Mouse (Mus musculus) layer of hippocampus, adult 18-20 months (tissue): ENCODE measurements around the gene Ccl9. TPM values are rescaled to one million over a fixed set of nuclear protein-coding genes. Genes with fewer than 3 reads are reported as not detected.

Experiments used
- DNase-seq, 2 experiments: peaks; one replicate each; pipeline ENCODE4 v3.0.0; 2022; ENCODE audit warnings: low spot score in 2 of 2
- long read RNA-seq: library from polyadenylated mRNA; stranded (forward); transcript quantifications from one replicate; pipeline ENCODE4 v2.0.0, GENCODE M21; 2021
- total RNA-seq, 2 experiments: library from RNA; stranded (reverse); gene quantifications; 2 replicates each; pipeline ENCODE4 v1.2.3; 2021

The Ccl9 gene
- 1 to 10 TPM; 2.4 to 5.0 TPM for total RNA-seq
- long read RNA-seq, partial matches to known transcripts, result 0 of 1 reads
- long read RNA-seq, other reads (novel, unspliced or antisense), result 0 of 1 reads

DNA sequence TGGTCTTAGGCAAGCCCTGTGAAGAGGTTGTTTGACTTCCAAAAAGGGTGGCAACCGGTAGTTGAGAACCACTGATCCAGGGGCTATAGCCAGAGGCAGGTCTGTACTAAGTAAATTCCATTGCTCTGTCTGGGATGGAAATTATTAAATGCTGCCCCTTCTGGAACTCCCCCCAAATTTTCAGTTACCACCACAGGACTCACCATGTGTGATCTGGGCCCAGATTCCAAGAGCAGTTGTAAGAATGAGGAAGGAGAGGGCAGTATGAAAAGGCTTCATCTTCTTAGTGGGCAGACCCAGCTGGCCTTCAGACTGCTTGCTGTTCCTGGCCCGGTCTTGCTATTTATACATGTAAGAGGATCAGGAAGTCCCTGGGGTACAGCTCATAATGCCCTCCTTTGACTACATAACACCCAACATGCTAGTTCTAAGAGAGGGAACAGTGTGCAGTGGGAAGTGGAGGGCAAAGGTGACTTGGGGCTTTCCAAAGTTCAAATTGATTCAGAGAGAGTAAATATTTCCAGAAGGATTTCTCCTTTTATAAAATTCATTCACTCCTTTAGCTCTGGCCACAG is at the start of gene Ccl9:
Gene Ccl9 (minus strand): TSS at position 451 of the 575 bp plus-strand sequence.
- no peak for DNase-seq

DNA sequence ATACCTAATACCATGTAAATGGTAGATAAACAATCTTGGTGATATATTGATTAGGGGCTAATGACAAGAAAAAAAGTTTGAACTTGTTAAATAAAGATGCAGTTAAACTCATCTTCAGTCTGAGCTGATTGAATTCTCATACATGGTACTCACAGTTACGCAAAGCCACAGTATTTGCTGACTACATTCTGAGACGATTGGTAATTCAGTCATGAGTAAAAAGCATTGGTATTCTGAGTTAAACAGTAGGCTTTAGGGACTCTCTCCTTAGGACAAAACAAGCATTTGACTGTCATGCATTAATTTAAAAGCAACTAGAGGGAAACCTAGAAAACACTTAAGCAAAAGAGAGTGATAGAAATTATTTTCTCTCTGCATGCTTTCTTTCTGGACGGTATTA is 45.1 kb upstream of the Ccl9 start:
- DNase-seq, result no peak

DNA sequence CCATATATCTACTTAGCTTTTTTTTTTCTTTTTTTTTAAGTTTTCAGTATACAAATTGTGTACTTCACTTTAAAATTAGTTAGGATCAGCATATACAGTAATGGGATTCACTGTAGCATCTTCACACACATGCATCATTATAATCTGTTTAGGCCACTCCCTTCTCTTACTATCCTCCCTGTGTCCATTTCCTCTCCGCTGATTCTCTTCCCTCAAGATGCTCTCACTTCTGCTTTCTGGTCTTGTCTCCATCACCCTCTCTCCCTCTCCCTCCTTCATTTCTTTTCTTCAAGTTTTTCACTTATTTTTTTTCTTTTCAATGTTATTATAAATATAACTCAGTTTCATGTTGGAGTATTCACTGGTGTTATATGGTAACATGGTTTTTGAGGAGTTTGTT is 40.6 kb upstream of the Ccl9 start:
- DNase-seq, result no peak

DNA sequence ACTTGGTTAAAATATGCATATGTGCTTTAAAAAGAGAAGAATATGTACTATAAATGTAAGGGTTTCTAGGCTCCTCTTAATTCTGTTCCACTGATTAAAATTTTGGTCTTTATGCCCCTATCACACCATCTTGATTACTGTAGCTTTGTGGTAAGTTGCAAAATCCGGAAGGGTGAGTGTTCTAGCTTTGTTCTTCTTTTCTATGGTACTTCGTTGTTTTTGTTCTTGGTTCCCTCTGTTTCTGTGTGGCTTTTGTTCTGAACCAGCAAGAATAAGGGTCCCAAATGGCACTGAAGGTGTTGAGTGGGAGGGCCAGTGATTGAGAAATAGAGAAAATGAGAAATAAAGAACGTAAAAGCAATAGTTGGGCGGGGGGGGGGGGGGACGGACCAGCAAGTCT is 39.8 kb upstream of the Ccl9 start:
- no peak for DNase-seq

DNA sequence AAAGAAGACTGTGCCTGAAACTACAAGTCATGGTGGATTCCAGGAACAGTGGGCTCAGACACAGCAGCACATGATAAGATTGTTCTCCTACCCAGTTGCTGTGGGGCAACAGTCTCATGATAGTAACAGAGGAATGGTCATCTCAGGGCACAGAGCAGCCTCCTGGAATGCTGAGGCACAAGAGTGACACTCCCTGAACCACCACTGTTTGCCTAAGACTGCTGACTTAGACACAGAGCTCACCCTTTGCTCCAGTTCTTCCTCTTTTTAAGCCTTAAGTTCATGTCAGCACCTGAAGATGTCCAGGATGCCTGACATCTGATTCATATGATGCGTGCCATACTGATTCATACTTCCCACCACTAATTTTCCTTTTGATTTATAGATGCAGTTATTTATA is 38.1 kb upstream of the Ccl9 start:
- no peak for DNase-seq

DNA sequence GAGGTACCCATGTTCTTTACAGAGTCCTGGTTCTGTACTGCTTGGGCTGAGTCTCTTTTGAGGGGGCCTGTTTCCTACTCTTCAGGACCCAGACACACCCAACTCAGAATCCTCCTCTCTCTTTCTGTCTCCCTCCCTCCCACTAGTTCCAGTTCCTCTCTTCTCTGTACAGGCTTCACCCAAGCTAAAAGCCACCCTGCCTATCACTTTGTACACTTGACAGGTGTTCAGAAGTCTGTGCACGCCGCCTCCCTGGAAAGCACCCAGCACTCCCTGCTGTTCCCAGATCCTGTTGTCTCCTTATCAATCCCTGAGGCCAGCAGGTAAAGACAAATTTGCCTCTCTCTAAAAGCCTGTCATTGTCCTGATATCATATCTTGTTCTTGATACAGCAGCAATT is 32.5 kb upstream of the Ccl9 start:
- no peak for DNase-seq

DNA sequence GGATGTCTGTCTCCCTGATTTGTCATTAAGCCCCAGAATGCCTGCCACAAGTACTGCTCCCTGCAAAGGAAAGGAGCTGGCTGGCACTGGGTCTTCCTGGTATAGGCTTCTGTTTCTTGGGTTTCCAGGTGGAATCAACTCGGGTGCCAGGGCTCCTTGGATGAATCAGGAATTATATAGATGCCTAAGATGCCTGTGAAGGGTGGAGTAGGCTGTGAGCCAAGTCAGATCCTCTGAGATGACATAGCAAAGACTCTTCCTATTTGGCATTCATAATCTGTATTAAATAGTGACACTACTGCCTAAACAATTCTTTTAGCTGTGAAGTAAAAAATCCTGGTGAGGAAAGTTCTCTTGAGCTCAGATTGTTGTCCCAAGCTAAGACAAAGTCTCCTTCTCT is 28.0 kb upstream of the Ccl9 start:
- DNase-seq, result no peak

DNA sequence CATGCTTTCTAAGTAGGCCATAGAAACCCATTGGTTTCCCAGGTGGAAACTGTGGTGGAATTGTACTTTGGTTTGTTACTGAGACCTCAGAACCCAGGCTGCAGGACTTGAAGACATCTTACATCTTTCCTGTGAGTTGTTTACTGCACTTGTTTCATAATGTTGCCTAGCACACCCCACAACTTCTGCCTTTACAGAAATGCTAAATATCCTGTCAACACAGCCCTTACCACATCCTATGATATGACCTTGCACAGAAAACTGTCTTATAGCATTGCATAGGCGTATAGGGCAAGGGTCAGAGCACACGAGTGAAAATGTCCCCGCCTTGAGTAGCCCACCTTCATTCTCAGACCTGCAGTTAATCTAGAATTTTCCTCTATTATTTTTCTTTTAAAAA is 27.1 kb upstream of the Ccl9 start:
- DNase-seq, result no peak

DNA sequence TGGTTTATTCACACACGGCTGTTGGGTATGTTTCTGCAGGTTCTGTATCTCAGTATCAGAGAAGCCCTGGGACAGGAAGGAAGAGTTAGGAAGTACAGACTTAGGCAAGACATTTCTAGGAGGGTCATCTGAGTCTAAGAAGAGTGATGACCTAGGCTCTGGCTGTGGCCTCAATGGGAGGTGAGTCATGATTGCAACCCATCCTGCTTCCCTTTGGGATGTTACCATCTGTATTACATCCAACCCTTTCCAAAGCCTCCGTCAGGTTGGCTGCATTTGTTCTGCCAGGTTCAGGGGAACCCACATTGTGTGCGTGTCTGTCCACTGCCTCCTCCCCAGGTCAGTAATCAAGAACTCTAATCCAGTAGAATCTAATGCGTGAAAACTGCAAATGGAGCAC is 26.3 kb upstream of the Ccl9 start:
- no peak for DNase-seq

DNA sequence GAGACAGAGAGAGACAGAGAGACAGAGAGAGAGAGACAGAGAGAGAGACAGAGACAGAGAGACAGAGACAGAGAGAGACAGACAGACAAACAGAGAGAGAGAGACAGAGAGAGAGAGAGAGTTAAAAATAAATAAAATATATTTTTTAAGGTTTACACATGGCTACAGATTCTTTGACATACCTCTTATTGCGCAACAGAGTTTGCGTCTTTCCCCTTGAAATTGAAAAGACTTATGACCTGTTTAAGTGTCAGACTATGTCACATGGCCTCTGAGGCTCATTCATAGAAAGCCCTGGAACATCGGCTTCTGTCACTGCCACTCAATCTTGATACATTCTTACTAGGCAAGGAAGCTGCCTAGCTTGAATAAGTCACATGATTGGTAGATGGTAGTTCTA is 25.0 kb upstream of the Ccl9 start:
- DNase-seq, result no peak

DNA sequence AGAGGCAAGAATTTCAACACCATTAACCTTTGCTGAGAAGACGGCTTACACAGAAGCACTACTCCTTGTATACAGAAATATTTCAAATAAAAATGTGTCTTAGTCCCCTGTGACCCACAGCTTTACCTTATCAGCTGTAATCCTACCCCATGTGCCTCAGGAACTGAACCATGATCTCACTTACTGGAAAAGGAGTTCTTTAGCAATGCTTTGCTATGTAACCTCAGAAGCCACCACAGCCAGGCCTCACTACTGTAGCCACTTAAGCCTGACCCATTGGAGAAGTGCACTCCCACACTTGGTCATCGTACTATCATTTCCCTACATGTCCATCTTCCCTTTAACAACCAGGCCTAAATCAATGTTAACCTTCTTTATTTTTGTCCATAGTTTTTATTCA is 22.1 kb upstream of the Ccl9 start:
- no peak for DNase-seq

DNA sequence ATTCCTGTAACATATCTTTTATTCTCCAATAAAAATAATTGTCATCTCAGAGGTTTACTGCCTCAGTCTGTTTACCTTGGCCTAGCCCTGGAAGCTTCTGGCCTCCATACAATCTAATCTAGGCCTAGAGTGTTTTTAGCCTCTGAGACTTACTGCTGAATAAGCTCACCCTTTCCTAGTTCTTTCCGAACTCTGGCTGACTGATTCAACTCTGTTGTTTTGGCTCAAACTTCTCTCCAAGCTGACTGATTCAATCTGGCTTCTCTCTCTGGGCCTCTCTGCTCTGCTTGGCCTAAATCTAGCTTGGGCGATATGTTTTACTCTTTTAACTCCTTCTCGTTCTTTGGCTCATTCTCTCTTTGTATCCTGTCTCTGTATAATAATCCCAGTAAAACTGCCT is 20.6 kb upstream of the Ccl9 start:
- no peak for DNase-seq

DNA sequence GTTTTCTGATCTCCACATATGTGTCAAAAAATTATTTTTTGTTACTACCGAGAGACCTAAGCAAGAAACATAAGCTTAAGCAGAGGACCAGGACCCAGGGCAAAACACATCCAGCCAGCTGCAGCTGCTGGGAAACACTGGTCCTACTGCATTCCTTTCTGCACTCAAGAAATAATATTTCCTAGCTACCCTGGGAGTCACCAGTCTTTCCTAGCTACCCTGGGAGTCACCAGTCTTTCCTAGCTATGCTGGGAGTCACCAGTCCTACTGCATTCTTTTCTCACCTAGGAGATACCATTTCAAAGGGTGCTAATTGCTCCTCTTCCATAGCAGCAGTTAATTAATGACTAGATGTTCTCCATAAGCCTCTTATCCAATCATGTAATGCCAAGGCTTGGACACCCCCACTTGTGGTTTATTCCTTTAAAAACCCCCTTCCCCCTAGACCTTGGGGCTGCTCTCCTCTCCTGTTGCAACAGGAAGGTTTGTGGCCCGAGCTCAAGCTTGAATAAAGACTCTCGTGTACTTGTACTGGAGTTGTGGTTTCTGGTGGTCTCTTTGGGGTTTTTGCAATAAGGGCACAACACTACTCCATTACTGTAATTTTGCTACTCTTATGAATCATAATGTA is 19.9 kb upstream of the Ccl9 start:
- no peak for DNase-seq

DNA sequence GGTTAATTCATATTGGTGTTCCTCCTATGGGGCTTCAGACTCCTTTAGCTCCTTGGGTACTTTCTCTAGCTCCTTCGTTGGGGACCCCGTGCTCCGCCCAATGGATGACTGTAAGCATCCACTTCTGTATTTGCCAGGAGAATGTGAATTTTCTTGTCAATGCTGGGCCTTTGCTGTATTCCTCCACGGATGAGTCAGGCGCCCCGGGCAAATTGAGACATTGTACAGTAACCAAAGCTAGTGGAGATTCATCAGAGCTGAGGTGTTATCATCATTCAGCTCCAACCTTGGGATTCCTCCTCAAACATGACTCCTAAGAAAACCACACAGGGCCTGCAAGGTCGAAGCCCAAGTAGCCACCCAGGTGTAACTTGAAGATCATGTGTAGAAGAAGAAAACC is 19.4 kb upstream of the Ccl9 start:
- no peak for DNase-seq

DNA sequence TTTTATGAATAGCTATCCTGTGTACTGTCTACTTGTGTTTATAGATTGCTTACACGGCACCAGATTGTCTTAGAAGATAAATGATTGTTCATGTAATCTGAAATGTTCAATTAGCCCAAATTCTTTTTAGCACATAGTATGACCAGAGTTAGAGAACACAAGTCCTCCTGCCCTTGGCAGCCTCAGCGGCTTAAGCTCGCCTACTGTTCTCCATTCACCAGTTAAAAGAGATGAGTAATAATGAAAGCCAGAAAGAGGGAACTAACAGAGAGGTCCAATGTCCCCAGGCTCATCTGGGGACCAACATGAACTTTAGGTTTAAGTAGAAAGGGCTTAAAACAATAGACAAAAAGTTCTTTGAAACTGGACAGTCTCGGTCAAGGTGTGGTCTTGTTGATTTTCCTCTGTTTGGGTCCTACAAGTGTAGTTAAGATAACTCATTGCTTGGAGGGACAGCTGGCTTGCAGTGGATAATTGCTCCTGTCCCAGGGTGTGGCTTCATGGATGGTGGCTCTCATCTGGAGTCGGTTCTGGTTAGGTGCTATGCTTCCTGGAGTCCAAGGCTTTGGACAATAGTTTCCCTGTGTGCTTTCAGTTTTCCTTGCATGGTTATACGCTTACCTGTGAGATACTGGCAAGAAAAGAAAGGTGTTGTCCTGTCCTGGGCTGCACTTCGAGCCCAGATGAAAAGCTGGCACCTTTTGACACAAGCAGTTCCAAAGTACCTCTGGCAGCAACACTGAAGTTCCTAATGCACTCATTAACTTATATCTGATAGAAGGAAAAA is 17.4 kb upstream of the Ccl9 start:
- DNase-seq, result no peak

DNA sequence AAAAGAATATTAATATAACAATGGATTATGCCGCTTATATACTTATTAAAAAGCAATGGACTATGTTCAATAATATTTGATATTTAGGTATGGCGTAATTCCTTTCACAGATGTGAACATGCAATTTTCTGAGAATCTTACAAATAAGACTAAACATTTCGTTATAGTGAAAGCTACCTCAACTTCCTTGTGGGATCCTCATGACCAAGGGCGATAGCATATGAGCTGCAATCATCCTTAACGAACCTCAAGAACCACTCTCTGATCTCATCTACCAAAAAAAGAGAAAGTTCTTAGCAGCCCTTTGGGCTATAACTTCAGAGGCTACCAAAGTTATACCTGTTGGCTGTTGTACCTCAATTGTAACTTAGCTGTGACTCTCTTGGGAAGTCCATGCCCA is 15.0 kb upstream of the Ccl9 start:
- DNase-seq, result no peak

DNA sequence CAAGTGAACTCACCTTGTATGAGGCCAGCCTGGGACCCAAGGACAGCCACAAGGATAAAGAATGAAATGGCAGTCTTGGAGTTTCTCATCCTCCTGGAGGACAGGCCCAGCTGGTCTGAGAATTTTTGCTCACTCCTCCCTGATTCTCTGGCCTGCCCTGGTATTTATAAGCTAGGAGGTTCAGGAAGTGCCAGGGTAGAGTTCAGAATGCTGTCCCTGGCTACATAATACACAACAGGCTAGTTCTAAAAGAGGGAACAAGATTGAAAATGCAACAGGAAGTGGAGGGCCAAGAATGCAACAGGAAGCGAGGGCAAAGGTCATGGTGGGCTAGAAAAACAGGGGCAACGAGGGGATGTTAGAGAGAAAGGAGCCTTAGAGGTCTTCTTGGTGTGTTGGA is 14.4 kb upstream of the Ccl9 start, which contains the start of gene Ccl6:
Gene Ccl6 (minus strand): TSS at position 235 of the 400 bp plus-strand sequence.
- no peak for DNase-seq

DNA sequence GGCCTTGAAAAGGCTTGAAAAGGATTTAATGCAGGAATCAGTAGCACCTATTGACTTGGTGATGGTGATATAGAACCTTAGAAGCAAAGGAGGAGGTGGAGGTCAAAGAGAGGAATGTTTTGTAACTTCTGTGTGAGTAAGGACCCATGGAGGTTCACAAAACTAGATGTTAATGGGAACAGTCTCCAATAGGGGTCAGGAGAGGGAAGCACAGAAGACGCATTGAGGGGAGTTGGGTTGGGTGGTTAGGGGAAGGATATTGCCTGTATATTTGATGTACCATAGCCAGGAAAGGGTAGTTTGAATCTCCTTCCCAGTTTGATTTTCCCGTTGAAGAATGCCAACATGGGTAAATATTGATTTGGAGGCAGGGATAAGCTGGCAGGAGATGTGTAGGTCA is 5.8 kb upstream of the Ccl9 start:
- DNase-seq, result no peak

DNA sequence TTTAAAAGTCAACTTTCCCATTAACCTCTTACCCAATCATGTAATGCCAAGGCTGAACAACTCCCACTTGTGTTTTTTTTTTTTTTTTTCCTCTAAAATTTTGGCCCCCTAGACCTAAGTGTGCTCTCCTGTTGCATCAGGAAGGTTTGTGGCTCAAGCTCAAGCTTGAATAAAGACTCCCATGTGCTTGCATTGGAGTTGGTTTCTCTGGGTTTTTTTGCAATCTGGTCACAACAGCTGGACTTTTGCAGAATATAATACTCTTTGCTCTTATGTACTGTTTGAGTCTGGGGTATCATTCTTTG is 5.0 kb upstream of the Ccl9 start:
- DNase-seq, result no peak

DNA sequence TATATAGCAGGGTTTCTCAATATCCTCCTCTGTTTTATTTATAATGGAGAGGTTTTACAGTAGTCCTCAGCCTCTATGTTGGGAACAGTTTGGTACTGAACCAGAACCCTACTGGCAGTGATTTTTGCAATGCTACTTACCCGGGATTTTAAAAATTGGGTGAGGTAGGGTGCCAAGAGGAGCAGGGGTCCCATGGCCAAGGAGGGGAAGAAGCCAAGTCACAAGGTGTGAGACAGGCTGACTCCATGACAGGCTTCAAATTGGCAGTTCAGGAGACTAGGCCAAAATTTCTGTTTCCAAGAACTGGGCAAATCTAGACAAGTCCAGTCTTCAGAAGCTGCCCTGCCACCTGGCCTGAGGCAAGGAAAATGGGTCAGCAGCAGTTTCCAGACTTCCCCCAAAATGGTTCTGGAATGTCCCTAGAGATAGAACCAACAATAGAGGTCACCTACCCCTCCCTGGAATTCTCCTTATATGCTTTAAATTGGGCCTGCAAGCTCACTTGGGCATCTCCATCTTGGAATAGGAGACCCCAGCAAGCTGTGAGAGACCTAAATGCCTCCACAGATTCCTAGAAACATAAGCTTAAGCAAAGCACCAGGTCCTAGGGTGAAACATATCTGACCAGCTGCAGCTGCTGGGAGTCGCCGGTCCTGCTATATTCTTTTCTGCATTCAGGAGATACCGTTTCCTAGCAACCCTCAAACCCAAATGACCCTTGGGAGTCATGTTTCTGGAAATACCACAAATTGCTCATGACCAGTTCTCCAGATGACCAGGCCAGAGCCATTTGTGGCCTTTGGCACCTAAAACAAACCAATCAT is 4.4 kb upstream of the Ccl9 start:
- no peak for DNase-seq

DNA sequence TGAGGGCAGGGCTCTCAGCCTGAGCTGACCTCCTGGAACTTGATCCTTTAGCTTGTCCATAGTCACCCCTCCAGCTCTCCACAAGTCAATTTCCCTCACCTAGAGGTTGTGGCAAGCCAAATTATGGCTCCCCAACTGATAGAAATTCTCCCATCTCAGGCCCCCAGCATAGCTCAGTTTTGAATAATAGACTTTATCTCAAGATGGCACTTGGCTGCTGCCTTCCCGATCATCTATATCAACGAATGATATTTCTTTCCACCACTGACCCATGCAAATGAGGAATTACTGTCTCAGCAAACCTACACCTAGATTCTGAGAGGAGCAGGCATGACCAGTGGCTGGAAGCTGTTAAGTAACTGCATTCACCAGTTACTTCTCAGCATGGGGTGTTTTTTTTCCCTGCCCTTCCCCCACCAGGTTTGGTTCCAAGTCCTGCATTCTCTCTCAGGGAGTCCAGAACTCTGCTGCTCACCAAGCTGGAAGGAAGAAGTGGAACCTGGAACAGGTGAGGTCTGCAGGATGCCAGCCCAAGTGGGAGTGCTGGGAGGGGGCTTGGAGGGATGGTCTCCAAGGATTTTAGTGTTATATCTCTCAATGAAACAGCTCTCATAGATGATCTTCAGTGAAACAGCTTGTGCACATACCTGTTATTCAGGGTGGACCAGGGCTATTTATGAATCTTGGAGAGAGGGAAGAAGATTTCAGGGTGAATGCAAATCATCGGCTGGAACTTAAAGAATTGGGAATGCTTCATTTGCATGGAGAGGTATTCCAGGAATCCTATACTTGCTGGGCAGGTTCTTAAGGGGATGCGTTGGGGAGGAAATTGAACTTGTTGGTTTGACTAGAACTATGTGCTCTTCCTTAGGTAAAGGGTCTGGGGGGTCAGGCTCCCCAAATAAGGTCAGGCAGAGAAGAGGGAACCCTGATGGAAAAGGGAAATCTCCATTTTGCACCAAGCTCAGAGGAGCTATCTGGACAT is 3.5 kb upstream of the Ccl9 start:
- DNase-seq, result no peak
